Mouse (Mus musculus) midbrain, embryonic 15.5 days (tissue): ENCODE data around the gene Slc5a5. TPM values are rescaled to one million over a fixed set of nuclear protein-coding genes. Genes with fewer than 3 reads are reported as not detected.

Experiments used
- ATAC-seq: fragments of 200-750 bp; cut with Nextera tagmentation; replicated peaks from 2 replicates; pipeline ENCODE4 v1.8.0; 2017; ENCODE audit warnings: moderate TSS enrichment
- H3K27ac ChIP-seq: fragments of 300-500 bp; sonication (generic); 2 replicates; pipeline ENCODE4 v1.5.1; 2015; ENCODE audit warnings: mild to moderate bottlenecking, inconsistent platforms
- H3K27me3 ChIP-seq: fragments of 300-500 bp; sonication (generic); replicated peaks from 2 replicates; pipeline ENCODE4 v1.6.1; 2015; ENCODE audit warnings: inconsistent platforms
- H3K36me3 ChIP-seq: fragments of 300-500 bp; sonication (generic); replicated peaks from 2 replicates; pipeline ENCODE4 v1.6.1; 2015; ENCODE audit warnings: inconsistent platforms
- H3K4me1 ChIP-seq: fragments of 300-500 bp; sonication (generic); 2 replicates; pipeline ENCODE4 v1.6.1; 2015; ENCODE audit warnings: inconsistent platforms
- H3K4me2 ChIP-seq: fragments of 300-500 bp; sonication (generic); 2 replicates; pipeline ENCODE4 v1.6.1; 2015; ENCODE audit warnings: inconsistent platforms, mild to moderate bottlenecking, moderate library complexity
- H3K4me3 ChIP-seq: fragments of 300-500 bp; sonication (generic); 2 replicates; pipeline ENCODE4 v1.5.1; 2015; ENCODE audit warnings: mild to moderate bottlenecking, inconsistent platforms
- H3K9ac ChIP-seq: fragments of 300-500 bp; sonication (generic); 2 replicates; pipeline ENCODE4 v1.6.1; 2015; ENCODE audit warnings: mild to moderate bottlenecking, inconsistent platforms
- H3K9me3 ChIP-seq: fragments of 300-500 bp; sonication (generic); 2 replicates; pipeline ENCODE4 v1.6.1; 2016; ENCODE audit warnings: inconsistent platforms
- WGBS: fragments of 180-500 bp; shearing (Covaris S2); methylation state at CpG from one replicate; pipeline ENCODE4 v1.1.7; 2015; ENCODE audit warnings: mixed read lengths; 5-methylcytosine and 5-hydroxymethylcytosine counted together
- polyA plus RNA-seq: library from polyadenylated mRNA; unstranded; fragments of >200 nt; fragmentation: Nextera tagmentation; extraction: Ambion mirVana; gene quantifications from 2 replicates; pipeline ENCODE4 v1.2.1, GENCODE M21; 2015

Gene Slc5a5
- polyA plus RNA-seq, 1 experiment from 2014 or later = 1.9 TPM

DNA sequence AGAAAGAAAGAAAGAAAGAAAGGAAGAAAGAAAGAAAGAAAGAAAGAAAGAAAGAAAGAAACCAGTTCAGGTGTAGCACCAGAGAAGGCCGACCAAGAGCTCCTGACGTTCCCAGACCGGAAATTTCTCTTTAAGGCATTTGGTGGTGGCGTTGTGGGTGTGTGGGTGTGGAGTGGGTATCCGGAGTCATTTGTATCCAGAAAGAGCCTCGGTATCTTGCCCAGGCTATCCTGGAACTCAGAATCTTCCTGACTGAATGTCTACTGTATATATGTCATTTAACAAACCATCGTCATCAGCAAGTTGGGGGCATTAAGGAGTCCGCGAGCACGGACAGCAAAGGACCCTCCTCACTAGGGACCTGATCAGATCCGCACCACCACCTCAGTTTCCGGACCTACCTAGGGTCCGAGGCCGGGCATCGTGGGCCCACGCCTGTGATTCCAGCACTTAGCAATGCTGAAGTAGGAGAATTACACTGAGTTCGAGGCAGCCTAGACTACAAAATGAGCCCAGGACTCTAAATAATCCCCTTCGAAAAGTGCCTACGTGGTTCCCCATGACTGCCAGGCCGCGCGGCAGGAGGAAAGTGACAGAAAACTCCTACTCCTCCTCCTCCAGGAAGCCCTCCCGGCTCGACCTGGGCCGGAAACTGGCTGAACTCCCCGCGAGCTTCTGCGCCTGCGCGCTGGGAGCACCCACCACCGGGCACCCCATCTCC lies 19.8 kb downstream of the Slc5a5 start:
- H3K4me1 ChIP-seq = peaks cover 41% of the 10 kb centered on the region
- H3K9me3 ChIP-seq = no peaks in the 10 kb centered on the region
- peak overlapping the region; percentile 87 for H3K4me2 ChIP-seq
- H3K36me3 ChIP-seq = no peaks in the 10 kb centered on the region
- 6% methylated on average over 31 of the region's 31 CpGs for WGBS
- H3K27me3 ChIP-seq = no peaks in the 10 kb centered on the region
- H3K9ac ChIP-seq = peak overlapping the region; percentile 49
- H3K4me3 ChIP-seq = peak overlapping the region; percentile 50
- ATAC-seq = peak; percentile 3; the same call in 1 of the 2 replicates
- peak overlapping the region; percentile 90 for H3K27ac ChIP-seq

DNA sequence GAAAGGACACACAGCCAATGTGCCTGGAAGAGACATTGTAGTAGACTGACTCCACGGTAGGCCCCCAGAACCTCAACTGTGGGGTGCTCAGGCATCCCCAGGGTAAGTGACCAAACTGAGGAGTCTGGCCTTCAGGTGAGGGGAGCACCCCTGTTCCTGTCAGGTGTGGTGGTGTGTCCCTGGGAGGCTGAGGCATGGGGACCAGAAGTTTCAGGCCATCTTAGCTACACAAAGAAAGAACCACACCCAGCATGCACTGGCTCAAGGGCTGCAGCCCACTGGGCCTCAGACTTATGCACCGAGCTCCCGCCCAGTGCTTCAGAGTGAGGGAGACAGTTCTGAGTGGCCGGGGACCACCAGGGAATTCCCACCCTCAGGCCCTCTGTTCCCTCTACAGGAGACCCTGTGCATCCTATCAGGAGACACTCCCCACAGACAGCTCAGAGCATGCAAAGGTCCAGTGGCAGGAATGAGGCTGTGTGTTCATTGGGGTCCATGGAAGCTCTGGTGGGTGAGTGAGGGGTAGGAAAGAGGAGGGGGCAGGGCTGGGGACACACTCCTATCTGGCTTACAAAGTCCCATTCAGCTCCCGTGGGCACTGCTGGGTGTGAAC lies 21.3 kb downstream of the Slc5a5 start:
- Histone ChIP-seq H3K27ac (no peak overlapping the region), H3K4me1 (peaks cover 49% of the 10 kb centered on the region), H3K9ac (no peak overlapping the region), H3K4me3 (no peak overlapping the region), H3K9me3 (no peaks in the 10 kb centered on the region), H3K4me2 (no peak overlapping the region), H3K36me3 (no peaks in the 10 kb centered on the region), H3K27me3 (no peaks in the 10 kb centered on the region)
- 84% methylated on average over 5 of the region's 5 CpGs for WGBS
- no peak for ATAC-seq

DNA sequence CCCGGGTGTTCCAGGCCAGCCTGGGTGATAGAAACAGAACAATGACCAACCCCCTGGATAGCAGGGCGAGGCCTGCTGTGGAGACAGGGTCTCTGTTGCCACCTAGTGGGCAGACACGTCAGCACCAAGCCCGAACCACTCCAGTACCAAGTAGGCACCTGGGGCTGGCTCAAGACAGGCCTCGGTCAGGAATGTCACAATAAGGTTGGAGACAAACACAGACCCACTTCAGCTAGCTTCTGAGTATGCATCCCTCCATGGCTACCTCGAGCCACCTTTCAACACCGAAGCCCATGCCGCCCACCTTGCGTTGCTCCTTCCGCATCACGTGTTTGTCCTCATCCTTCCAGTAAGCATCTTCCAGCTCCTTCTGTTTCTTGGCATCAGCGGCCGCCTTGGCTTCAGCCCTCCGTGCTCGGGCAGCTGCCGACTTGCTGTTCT lies 22.9 kb downstream of the Slc5a5 start:
- Histone ChIP-seq H3K4me3 (no peak overlapping the region), H3K27me3 (no peaks in the 10 kb centered on the region), H3K27ac (peak overlapping the region; percentile 79), H3K9ac (no peak overlapping the region; the same call in 1 of the 2 replicates), H3K36me3 (no peaks in the 10 kb centered on the region), H3K4me2 (peak overlapping the region; percentile 30), H3K4me1 (peaks cover 61% of the 10 kb centered on the region), H3K9me3 (no peaks in the 10 kb centered on the region)
- peak; percentile 7; the same call in 1 of the 2 replicates for ATAC-seq
- WGBS = 47% methylated on average over 16 of the region's 16 CpGs

DNA sequence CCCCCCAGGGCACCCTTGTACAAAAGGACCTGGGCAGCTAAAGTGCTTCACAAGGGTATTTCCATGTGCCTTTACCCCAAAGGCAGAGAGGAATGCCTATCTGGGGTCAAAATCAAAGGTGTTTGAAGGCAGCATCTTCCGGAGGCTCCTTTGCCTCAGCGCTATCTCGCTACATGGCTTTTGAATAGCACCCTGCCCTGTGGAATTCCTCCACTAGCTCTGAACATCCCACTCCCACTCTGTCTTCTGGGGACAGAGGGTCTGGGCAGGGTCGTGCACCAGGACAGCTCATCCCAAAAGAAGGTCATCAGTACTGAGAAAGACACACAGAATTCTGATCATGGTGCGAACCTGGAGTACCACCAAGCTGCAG lies 23.4 kb downstream of the Slc5a5 start:
- H3K36me3 ChIP-seq = no peaks in the 10 kb centered on the region
- peak overlapping the region; percentile 30 for H3K4me2 ChIP-seq
- peak overlapping the region; percentile 79 for H3K27ac ChIP-seq
- WGBS = 31% methylated on average over 5 of the region's 5 CpGs
- H3K9me3 ChIP-seq = no peaks in the 10 kb centered on the region
- H3K4me1 ChIP-seq = peaks cover 66% of the 10 kb centered on the region
- H3K4me3 ChIP-seq = no peak overlapping the region; the same call in 1 of the 2 replicates
- H3K9ac ChIP-seq = peak overlapping the region; percentile 25
- ATAC-seq = no peak
- no peaks in the 10 kb centered on the region for H3K27me3 ChIP-seq

DNA sequence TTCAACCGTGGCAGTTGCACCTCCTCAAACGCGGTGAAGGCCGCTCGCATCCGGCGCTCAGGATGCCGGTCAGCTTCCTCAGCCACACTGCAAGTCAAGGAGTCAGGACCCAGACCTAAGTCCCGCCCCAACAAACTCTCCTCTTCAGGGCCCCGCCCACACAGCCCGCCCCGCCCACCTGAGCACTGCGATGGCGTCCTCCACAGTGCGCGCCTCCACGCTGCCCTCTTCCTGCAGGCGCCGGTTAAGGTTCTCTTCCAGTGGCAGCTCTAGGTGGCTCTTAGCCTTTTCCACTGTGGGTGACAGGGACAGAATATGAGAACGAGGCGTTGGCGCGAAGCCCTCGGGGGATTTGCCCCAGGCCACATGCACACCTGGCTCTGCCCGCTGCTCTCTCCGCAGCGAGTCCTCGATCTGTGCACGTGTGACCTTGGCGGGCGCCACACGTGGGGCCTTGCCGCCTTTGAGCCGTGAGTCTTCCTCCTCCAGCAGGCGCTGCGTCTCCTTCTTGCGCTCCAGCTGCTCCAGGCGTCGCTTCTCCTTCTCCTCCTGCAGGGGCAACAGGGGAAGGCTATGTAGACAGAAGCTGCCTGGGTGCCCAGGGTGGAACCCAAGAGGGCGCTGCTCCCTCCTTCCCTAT lies 23.9 kb downstream of the Slc5a5 start:
- Histone ChIP-seq H3K9ac (peak overlapping the region; percentile 25), H3K4me2 (peak overlapping the region; percentile 30), H3K27me3 (no peaks in the 10 kb centered on the region), H3K27ac (peak overlapping the region; percentile 79), H3K36me3 (no peaks in the 10 kb centered on the region), H3K4me1 (peaks cover 66% of the 10 kb centered on the region), H3K9me3 (no peaks in the 10 kb centered on the region), H3K4me3 (no peak overlapping the region; the same call in 1 of the 2 replicates)
- 16% methylated on average over 40 of the region's 40 CpGs for WGBS
- no peak for ATAC-seq

DNA sequence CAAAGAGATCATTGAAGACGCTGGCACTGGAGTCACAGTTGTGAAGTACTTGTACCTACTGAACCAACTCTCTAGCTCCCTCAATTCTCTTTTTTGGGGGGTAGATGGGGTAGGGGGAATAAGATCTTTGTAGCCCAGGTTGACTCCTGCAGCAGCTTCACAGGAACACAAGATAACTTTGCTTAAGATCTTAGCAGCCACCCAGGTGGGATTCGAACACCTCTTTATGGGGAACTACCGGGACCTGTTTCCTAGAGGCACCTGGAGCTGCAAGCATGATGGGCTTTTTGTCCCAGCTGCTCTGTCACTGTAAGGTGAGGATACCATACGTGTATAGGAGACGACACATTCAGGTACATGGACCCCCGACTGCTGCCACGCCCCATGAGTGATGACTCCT lies 26.0 kb downstream of the Slc5a5 start:
- peak overlapping the region; percentile 95 for H3K27ac ChIP-seq
- H3K27me3 ChIP-seq = no peaks in the 10 kb centered on the region
- H3K4me3 ChIP-seq = no peak overlapping the region
- WGBS = 84% methylated on average over 7 of the region's 7 CpGs
- peak overlapping the region; percentile 95; the same call in 1 of the 2 replicates for H3K4me2 ChIP-seq
- H3K9ac ChIP-seq = no peak overlapping the region; the same call in 1 of the 2 replicates
- H3K9me3 ChIP-seq = no peaks in the 10 kb centered on the region
- peaks cover 73% of the 10 kb centered on the region for H3K4me1 ChIP-seq
- no peaks in the 10 kb centered on the region for H3K36me3 ChIP-seq
- no peak for ATAC-seq

DNA sequence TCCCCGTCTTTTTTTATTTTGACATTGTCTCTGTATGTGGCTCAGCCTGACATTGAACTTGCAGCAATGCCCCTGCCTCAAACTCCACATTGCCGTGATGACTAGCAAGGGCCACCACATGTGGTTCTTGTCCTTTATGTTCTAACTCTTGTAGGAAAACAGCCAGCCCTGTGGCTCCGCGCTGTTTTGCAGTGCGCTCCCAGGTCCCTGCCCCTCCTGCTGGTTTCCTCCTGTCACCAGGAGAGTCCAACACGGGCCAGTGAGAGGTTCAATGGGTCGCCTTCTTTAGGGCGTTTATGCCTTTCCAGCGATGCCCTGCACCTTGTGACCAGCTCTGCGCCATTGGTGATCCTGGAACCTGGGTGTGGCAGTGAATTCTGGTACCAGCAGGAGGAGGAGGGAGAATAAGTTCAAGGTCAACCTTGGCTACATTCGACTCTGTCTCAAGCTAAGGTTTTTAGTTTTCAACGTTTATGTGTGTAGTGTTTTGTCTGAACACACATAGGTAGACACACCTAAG lies 26.5 kb downstream of the Slc5a5 start:
- no peaks in the 10 kb centered on the region for H3K9me3 ChIP-seq
- 4% methylated on average over 12 of the region's 12 CpGs for WGBS
- H3K27ac ChIP-seq = peak overlapping the region; percentile 95
- peak overlapping the region; percentile 37 for H3K9ac ChIP-seq
- peak overlapping the region; percentile 95 for H3K4me2 ChIP-seq
- H3K36me3 ChIP-seq = no peaks in the 10 kb centered on the region
- peak overlapping the region; percentile 56 for H3K4me3 ChIP-seq
- peak; percentile 15 for ATAC-seq
- H3K27me3 ChIP-seq = no peaks in the 10 kb centered on the region
- H3K4me1 ChIP-seq = peaks cover 75% of the 10 kb centered on the region

DNA sequence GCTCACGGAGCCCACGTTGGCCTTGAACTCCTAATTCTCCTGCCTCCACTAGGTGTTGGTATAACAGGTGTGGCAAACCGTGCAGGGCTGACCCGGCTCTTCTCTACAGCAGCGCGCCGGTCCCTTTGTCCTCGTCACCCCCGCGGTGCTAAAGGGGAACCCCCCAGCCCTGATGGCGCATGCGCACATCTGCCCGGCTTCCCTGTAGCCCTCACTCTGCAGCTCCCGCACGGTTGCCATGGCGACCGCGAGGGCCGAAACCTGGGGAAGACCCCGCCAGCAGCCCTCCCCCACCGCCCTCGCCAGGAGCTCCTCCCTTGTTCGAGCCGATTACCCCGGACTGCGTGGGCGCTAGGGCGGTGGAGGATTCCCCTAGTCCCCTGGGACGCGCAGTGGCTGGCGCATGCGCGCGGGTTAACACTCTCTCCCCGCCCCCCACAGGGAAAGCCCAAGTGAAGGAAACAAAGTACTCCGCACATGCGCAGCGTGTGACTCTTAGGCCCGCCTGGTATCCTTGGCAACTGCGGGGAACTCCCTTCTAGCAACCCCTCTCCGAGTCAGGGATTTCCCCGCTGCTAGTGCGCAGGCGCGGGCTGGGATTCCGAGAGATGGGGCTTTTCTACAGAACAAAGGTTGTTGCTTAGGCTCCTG lies 27.1 kb downstream of the Slc5a5 start:
- H3K27me3 ChIP-seq = no peaks in the 10 kb centered on the region
- no peaks in the 10 kb centered on the region for H3K36me3 ChIP-seq
- peak overlapping the region; percentile 95 for H3K27ac ChIP-seq
- WGBS = under 1% methylated on average over 46 of the region's 46 CpGs
- H3K4me2 ChIP-seq = peak overlapping the region; percentile 95
- peak overlapping the region; percentile 56 for H3K4me3 ChIP-seq
- peak overlapping the region; percentile 65 for H3K9ac ChIP-seq
- H3K9me3 ChIP-seq = no peaks in the 10 kb centered on the region
- peaks cover 75% of the 10 kb centered on the region for H3K4me1 ChIP-seq
- peak; percentile 84 for ATAC-seq

DNA sequence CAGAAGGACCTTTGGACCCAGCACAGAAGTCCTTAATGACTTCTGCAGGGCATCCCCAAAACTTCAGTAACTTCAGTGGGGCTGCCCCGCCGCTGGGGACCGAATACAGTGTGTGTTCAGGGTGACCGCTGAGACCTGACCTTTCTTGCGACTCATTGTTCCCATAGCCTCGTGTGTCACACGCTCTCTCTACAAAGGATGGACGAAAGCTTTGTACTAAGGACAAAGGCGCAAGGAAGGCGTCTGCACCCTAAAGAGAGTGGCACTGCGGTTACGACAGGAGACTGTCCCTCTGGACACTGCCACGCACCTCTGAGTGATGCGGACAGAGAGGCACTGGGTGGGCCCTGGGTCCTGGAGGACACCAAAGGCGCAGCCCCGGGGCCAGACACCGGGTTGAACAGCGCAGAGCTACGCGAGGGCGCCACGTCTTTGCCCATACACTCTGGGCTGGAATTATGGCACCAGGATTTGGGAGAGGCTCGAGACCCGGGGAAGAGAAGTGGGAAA lies 27.8 kb downstream of the Slc5a5 start:
- peak overlapping the region; percentile 95 for H3K27ac ChIP-seq
- H3K9me3 ChIP-seq = no peaks in the 10 kb centered on the region
- under 1% methylated on average over 24 of the region's 24 CpGs for WGBS
- H3K27me3 ChIP-seq = no peaks in the 10 kb centered on the region
- peak; percentile 32 for ATAC-seq
- H3K4me2 ChIP-seq = peak overlapping the region; percentile 95
- H3K4me3 ChIP-seq = peak overlapping the region; percentile 56
- no peaks in the 10 kb centered on the region for H3K36me3 ChIP-seq
- peak overlapping the region; percentile 65 for H3K9ac ChIP-seq
- H3K4me1 ChIP-seq = peaks cover 73% of the 10 kb centered on the region

DNA sequence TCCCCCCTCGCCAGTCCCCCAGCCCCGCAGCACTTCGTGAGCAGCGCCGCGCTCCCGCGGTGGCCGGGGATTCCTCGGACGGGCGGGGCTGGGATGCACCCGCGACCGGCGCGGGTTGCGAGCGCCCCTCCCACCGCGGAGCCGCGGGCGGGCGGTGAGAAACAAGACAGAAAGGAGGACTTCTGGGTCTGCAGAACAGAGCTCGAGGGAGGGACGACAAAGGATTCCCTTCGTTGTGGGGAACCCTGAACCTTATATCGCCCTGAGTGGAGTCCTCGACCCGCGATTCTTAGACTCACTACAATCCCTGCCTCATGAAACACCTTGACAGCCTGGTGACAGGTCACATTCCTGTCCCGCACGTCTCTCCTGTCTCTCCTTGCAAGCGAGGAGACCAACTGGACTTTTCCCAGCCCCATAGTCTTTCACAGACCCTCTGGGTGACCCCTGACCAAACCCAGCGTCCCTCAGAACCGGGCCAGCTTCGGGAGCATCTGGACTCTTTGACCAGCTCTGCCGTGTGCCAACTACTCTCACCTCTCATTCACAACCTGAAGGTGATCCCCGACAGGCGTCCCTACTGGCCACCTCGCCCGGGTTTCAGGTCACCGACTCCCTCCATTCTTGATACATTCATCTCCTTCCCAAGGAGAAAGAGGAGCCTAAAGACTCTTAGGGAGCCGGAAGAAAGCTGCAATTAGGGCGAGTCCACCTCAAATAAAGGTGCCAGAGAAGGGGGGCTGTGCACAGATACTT lies 28.4 kb downstream of the Slc5a5 start:
- Histone ChIP-seq H3K36me3 (no peaks in the 10 kb centered on the region), H3K27me3 (no peaks in the 10 kb centered on the region), H3K4me1 (peaks cover 67% of the 10 kb centered on the region), H3K4me3 (peak overlapping the region; percentile 56), H3K4me2 (peak overlapping the region; percentile 95), H3K27ac (peak overlapping the region; percentile 95), H3K9me3 (no peaks in the 10 kb centered on the region), H3K9ac (peak overlapping the region; percentile 65)
- 2% methylated on average over 46 of the region's 46 CpGs for WGBS
- no peak for ATAC-seq
